Mouse (Mus musculus): ENCODE measurements around the gene Olfr922. TPM values are rescaled to one million over a fixed set of nuclear protein-coding genes. Genes with fewer than 3 reads are reported as not detected.

Gene Olfr922
- not detected for polyA plus RNA-seq (2014; fragmentation: Illumina TruSeq; extraction: RNeasy Lipid Tissue Mini Kit (QIAGEN cat#74804); ENCODE audit: insufficient read depth, low read depth, low replicate concordance)

DNA sequence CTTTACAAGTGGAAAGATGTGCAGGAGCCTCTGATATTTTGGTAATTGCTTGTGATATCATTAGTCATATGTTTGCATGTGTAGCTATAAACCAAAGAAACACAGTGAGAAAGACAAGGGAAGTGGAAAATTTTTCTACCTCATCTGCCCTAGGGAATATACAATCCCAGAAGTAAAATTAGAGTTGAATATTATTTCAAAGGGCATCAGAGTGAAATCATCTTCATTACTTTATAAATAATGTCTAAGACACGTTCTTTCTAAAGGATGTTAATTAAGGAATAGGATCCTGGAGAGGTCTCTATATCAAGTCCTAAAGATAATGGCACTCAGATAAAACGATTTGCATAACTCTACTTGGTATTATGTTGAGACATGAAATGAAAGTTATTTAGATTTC, at the start of gene Olfr922:
TSS of gene Olfr922 (plus strand) at position 301 of the 400 bp plus-strand sequence.

GRCm38 (mm10) chr9:38772768-38773167, 41.6 kb upstream of the Olfr922 start, which contains the start of gene Olfr921:
Gene Olfr921, plus strand, starts transcription at chr9:38773068.

GRCm38 (mm10) chr9:38826245-38826644, 11.8 kb downstream of the Olfr922 start, which contains the start of gene Olfr923:
Gene Olfr923, plus strand, starts transcription at chr9:38826545.

DNA sequence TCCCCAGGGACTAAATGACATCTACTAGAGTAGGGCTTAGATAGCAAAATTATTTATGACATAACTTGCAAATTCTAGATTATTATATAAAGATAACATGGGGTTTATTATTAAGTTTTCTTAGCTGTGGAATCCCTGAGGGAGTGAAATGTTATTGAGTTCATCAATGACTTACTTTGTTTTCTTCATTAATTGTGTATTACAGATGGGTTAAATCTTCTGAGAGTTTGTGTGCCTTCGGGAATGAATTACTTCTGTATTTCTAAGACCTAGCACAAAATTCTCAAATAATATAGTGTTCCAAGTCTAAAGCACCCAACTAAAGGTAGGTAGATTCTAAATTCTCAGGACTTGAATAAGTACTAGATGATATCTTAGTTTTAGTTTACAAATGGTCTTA, 29.7 kb downstream of the Olfr922 start, which contains the start of gene Olfr924:
TSS of gene Olfr924 (plus strand) at position 301 of the 400 bp plus-strand sequence.

GRCm38 (mm10) chr9:38854760-38855159, 40.3 kb downstream of the Olfr922 start, which contains the start of gene Olfr26:
Gene Olfr26, plus strand, starts transcription at chr9:38855060.

Other genes starting within 250 kb of the Olfr922 start
- gene Olfr912, start 234.4 kb upstream of the Olfr922 start, polyA plus RNA-seq (2014; fragmentation: Illumina TruSeq; extraction: RNeasy Lipid Tissue Mini Kit (QIAGEN cat#74804); ENCODE audit: insufficient read depth, low read depth, low replicate concordance), result not detected
- not detected for gene Olfr913, start 221.9 kb upstream of the Olfr922 start, polyA plus RNA-seq (2014; fragmentation: Illumina TruSeq; extraction: RNeasy Lipid Tissue Mini Kit (QIAGEN cat#74804); ENCODE audit: insufficient read depth, low read depth, low replicate concordance)
- gene Olfr914, start 209.5 kb upstream of the Olfr922 start, polyA plus RNA-seq (2014; fragmentation: Illumina TruSeq; extraction: RNeasy Lipid Tissue Mini Kit (QIAGEN cat#74804); ENCODE audit: insufficient read depth, low read depth, low replicate concordance), result not detected
- gene Olfr916, start 154.7 kb upstream of the Olfr922 start, polyA plus RNA-seq (2014; fragmentation: Illumina TruSeq; extraction: RNeasy Lipid Tissue Mini Kit (QIAGEN cat#74804); ENCODE audit: insufficient read depth, low read depth, low replicate concordance), result not detected
- not detected for gene Olfr917, start 148.8 kb upstream of the Olfr922 start, polyA plus RNA-seq (2014; fragmentation: Illumina TruSeq; extraction: RNeasy Lipid Tissue Mini Kit (QIAGEN cat#74804); ENCODE audit: insufficient read depth, low read depth, low replicate concordance)
- gene Olfr918, start 140.0 kb upstream of the Olfr922 start, polyA plus RNA-seq (2014; fragmentation: Illumina TruSeq; extraction: RNeasy Lipid Tissue Mini Kit (QIAGEN cat#74804); ENCODE audit: insufficient read depth, low read depth, low replicate concordance), result not detected
- gene Olfr919, start 110.9 kb upstream of the Olfr922 start, polyA plus RNA-seq (2014; fragmentation: Illumina TruSeq; extraction: RNeasy Lipid Tissue Mini Kit (QIAGEN cat#74804); ENCODE audit: insufficient read depth, low read depth, low replicate concordance), result not detected
- gene Vwa5a, start 96.3 kb upstream of the Olfr922 start, polyA plus RNA-seq (2014; fragmentation: Illumina TruSeq; extraction: RNeasy Lipid Tissue Mini Kit (QIAGEN cat#74804); ENCODE audit: insufficient read depth, low read depth, low replicate concordance), result 27.1 TPM
- gene Olfr920, start 62.3 kb upstream of the Olfr922 start, polyA plus RNA-seq (2014; fragmentation: Illumina TruSeq; extraction: RNeasy Lipid Tissue Mini Kit (QIAGEN cat#74804); ENCODE audit: insufficient read depth, low read depth, low replicate concordance), result 0.10 TPM
- not detected for gene Olfr921, start 41.5 kb upstream of the Olfr922 start, polyA plus RNA-seq (2014; fragmentation: Illumina TruSeq; extraction: RNeasy Lipid Tissue Mini Kit (QIAGEN cat#74804); ENCODE audit: insufficient read depth, low read depth, low replicate concordance)
- not detected for gene Olfr923, start 11.9 kb downstream of the Olfr922 start, polyA plus RNA-seq (2014; fragmentation: Illumina TruSeq; extraction: RNeasy Lipid Tissue Mini Kit (QIAGEN cat#74804); ENCODE audit: insufficient read depth, low read depth, low replicate concordance)
- not detected for gene Olfr924, start 29.8 kb downstream of the Olfr922 start, polyA plus RNA-seq (2014; fragmentation: Illumina TruSeq; extraction: RNeasy Lipid Tissue Mini Kit (QIAGEN cat#74804); ENCODE audit: insufficient read depth, low read depth, low replicate concordance)
- gene Olfr26, start 40.4 kb downstream of the Olfr922 start, polyA plus RNA-seq (2014; fragmentation: Illumina TruSeq; extraction: RNeasy Lipid Tissue Mini Kit (QIAGEN cat#74804); ENCODE audit: insufficient read depth, low read depth, low replicate concordance), result not detected
- gene Olfr926, start 62.5 kb downstream of the Olfr922 start, polyA plus RNA-seq (2014; fragmentation: Illumina TruSeq; extraction: RNeasy Lipid Tissue Mini Kit (QIAGEN cat#74804); ENCODE audit: insufficient read depth, low read depth, low replicate concordance), result not detected
- gene Olfr930, start 115.2 kb downstream of the Olfr922 start, polyA plus RNA-seq (2014; fragmentation: Illumina TruSeq; extraction: RNeasy Lipid Tissue Mini Kit (QIAGEN cat#74804); ENCODE audit: insufficient read depth, low read depth, low replicate concordance), result not detected
- not detected for gene Olfr933, start 157.7 kb downstream of the Olfr922 start, polyA plus RNA-seq (2014; fragmentation: Illumina TruSeq; extraction: RNeasy Lipid Tissue Mini Kit (QIAGEN cat#74804); ENCODE audit: insufficient read depth, low read depth, low replicate concordance)
- not detected for gene Olfr934, start 173.7 kb downstream of the Olfr922 start, polyA plus RNA-seq (2014; fragmentation: Illumina TruSeq; extraction: RNeasy Lipid Tissue Mini Kit (QIAGEN cat#74804); ENCODE audit: insufficient read depth, low read depth, low replicate concordance)
- not detected for gene Olfr935, start 185.1 kb downstream of the Olfr922 start, polyA plus RNA-seq (2014; fragmentation: Illumina TruSeq; extraction: RNeasy Lipid Tissue Mini Kit (QIAGEN cat#74804); ENCODE audit: insufficient read depth, low read depth, low replicate concordance)
- gene Olfr146, start 208.8 kb downstream of the Olfr922 start, polyA plus RNA-seq (2014; fragmentation: Illumina TruSeq; extraction: RNeasy Lipid Tissue Mini Kit (QIAGEN cat#74804); ENCODE audit: insufficient read depth, low read depth, low replicate concordance), result not detected